Mouse (Mus musculus) spleen, postnatal 10 days (tissue): ENCODE results near the gene Coq6.
A peak's percentile ranks its signal among the peaks of the same experiment; 100 is the strongest.

Source experiments
- DNase-seq, 2 experiments: peaks; one replicate each; pipeline ENCODE4 v3.0.0; 2021 to 2022; ENCODE audit warnings: low spot score in 2 of 2

The Coq6 gene

DNA sequence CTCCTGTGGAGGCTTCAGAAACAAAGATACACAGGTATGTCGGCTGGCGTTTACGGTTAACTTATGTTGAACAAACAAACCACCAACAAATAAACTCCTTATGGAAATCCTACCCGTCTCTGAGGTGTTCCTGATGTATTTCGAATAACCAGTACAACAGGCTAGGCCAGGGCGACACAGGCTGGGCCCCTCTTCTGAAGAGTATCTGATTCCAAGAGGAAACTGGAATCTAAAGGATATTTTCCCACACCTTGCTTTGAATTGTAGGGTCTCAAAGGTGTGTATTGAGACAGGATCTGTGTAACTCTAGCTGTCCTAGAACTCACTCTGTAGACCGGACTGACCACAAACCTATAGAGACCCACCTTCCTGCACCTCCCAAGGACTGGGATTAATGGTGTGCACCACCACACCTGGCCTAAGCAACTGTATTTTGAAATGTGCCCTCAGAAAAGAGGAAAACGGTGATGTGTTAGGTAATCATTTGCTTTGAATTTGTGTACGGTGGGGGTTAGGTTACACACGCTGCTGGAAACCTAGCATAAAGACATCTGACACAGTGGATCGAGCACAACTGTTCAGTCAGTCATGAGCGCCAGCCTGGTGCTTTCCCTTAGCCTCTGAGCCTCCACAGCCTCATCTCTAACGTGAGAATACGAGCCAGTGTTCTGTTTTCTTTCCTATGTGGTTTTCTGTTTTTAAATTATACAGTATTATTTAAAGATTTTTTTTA, 35.7 kb downstream of the Coq6 start:
- DNase-seq, result no peak

- no peak for DNase-seq
These were observed 36.2 kb downstream of the Coq6 start for GRCm38 (mm10) chr12:84397685-84398084.

- DNase-seq, result no peak
These were observed 37.2 kb downstream of the Coq6 start for GRCm38 (mm10) chr12:84398629-84399028.

GRCm38 (mm10) chr12:84399135-84399534, 37.7 kb downstream of the Coq6 start:
- no peak for DNase-seq

DNA sequence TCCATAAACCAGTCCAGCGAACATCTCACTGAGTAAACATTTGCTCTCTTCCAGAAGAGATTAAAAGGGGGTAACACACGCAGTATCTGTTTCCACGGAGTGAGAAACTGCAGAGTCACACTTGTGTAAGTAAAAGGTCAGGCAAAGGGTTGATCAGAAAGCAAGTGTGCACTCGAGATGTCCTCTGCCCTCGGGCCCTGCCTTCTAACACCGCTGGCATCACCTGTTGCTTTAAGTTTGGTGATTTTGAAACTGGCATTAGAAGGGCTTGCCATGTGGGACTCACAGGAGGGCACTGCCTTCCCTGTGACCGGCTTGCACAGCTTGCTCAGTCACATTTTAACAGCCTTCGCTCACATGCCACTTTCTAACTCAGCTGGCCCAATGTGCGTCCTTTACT, 38.2 kb downstream of the Coq6 start:
- DNase-seq, result no peak

DNA sequence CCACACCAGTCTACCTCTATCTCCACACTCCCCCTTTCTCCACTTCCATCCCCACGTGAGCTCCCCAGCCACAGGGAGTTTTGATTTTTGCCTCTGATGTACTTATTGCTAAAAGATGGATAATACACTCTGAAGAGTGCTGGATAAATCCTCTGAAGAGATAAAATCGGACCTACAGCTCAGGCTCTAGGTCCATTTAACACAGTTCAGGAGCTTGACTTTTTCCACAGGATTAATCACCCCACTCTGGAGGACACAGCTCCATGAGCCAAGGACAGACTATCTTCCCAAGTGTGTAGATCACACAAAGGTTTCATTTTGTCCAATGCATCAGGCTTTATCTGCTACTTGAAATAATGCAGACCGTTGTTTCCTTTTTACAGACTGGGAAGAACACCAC, 38.6 kb downstream of the Coq6 start:
- no peak for DNase-seq

DNA sequence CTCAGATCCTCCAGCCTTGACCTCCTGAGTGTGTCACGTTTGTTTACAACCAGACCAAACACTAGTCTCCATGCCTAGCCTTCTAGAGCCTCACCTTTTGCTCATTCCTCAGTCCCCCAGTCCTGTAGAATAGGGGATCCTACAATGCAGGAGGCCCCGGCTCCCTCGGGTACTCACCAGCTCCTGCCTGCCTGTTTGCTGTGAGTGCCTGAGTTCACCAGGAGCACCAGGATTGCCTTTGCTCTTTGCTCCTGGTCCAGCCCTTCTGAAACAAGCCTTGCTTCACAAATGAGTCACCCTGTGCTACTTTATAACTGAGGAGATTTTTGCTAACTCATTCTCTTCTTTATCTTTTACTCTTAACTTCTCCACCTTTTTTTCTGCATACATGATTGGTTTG, 39.2 kb downstream of the Coq6 start:
- DNase-seq, result no peak

GRCm38 (mm10) chr12:84402923-84403322, 41.5 kb downstream of the Coq6 start:
- DNase-seq, result no peak

DNA sequence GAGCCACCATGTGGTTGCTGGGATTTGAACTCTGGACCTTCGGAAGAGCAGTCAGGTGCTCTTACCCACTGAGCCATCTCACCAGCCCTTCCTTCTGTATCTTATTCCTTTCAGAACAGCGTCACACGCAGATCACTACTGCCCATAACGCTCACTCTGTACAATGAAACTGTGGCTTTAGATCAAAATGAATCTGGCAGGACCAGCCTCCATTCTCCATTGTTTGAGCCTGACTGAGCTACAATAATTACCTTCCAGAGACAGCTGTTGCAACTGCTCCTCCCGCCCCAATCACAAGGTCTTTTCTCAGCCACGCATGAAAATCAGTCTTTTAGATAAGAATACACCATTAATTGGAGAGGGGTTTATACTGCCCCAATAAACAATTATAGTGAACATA, 43.1 kb downstream of the Coq6 start:
- DNase-seq, result no peak

DNA sequence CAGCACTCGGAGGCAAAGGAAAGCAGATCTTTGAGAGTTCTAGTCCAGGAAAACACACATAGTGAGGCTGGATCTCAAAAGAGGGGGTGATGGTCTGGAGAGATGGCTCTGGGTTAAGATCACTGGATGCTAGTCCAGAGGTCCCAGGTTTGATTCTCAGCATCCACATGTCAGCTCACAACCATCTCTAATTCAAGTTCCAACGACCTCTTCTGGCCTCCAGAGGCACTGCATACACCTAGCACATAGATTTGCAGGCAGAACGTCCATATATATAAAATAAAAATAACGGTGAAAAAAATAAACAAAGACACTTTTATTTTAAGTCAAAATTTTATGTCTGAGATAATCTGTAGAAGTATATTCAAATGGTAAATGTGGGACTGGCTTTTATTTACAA, 45.8 kb downstream of the Coq6 start:
- DNase-seq, result no peak

- peak; percentile 49 to 77 for DNase-seq
These were observed 46.7 kb downstream of the Coq6 start for GRCm38 (mm10) chr12:84407874-84408818.

DNA sequence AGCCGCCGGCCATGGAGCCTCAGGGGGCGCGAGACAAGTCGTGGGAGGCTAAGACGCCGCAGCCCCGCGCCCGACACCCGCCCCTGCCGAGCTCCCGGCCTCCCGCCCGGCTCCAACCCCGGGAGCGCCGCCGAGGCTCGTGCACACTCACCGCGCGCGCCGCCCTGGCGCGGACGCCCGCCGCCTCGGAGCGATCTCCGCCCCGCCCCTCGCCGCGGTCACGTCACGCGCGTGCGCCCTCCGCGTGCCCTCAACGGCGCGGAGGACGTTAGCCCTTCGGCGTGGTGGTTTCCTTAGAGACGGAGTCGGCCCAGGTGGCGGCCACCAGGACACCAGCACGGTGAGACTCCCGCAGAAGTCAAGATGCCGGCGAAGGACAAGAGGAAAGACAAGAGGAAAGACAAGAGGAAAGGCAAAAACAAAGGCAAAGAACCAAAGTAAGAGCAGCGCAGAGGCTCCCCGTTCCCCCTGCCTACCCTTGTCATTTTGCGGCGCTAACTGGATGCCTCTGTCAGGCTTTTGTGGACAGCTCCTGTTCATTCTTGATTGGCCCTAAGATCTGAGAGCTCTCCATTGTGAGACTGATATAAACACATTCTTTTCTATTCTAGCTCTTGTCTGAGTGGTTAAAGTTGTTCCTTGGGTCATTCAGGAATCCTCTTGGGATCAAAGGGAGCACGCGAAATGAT, 47.5 kb downstream of the Coq6 start, which contains the start of the genes Entpd5 and Bbof1:
Gene Entpd5 (minus strand): TSS at position 211 of the 689 bp plus-strand sequence.
Gene Bbof1 (plus strand): TSS at position 253 of the 689 bp plus-strand sequence.
- DNase-seq, result peak; percentile 89 to 94

DNA sequence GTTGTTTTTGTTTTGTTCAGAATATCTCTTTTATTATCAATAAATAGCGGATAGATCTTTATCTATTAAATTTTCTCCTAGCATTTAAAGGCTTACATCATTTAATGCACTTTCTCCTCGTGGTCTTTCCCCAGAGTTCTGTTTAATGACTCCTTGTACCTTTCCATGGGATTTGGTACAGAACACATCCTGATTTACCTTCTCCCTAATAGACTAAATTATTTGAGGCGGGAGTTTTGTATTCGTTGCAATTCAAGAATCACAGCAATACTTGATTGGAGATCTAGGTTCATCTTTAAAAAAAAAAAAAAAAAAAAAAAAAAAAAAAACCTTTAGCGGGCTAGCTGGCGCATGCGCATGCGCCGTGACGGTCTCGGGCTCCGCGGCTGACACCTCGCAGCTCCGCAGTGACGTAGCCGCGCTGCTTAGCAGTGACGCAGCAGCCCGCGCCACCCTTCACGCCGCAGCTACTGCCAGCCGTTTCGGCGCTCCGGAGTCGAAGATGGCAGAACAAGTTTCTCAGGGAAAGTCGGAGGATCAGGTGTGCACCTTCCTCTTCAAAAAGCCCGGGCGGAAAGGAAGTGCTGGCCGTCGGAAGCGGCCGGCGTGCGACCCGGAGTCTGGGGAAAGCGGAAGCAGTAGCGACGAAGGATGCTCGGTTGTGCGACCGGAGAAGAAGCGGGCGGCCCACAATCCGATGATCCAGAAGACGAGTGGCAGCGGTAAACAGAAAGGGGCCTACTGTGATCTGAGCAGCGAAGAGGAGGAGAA, 55.6 kb downstream of the Coq6 start, which contains the start of gene Rnf113a2:
Gene Rnf113a2 (plus strand): TSS at position 363 of the 771 bp plus-strand sequence.
- DNase-seq, result peak; percentile 85 to 93

- DNase-seq, result no peak
These were observed 56.1 kb downstream of the Coq6 start for GRCm38 (mm10) chr12:84417605-84417922.
